Mouse (Mus musculus) bone marrow macrophage, adult 2 months (primary cell): Measurements from ENCODE around the gene Mgat2. TPM values are rescaled to one million over a fixed set of nuclear protein-coding genes. Genes with fewer than 3 reads are reported as not detected.
A peak's percentile ranks its signal among the peaks of the same experiment; 100 is the strongest.

Source experiments
- H3K27ac ChIP-seq: 2 replicates; pipeline ENCODE4 v1.5.1; 2012; ENCODE audit warnings: low read depth, low read length; ENCODE audit not compliant: insufficient read depth
- H3K4me1 ChIP-seq: 2 replicates; pipeline ENCODE4 v1.6.1; 2012; ENCODE audit warnings: low read length; ENCODE audit not compliant: control insufficient read depth, insufficient read depth
- H3K4me3 ChIP-seq: 2 replicates; pipeline ENCODE4 v1.5.1; 2012; ENCODE audit warnings: mild to moderate bottlenecking, low read length, moderate library complexity; ENCODE audit not compliant: insufficient read depth
- CTCF ChIP-seq: IDR thresholded peaks from 2 replicates; pipeline ENCODE4 v1.5.1; 2012; ENCODE audit warnings: low read depth, mild to moderate bottlenecking, low read length, moderate library complexity
- POLR2A ChIP-seq: IDR thresholded peaks from 2 replicates; pipeline ENCODE4 v1.6.1; 2012; ENCODE audit warnings: mild to moderate bottlenecking, low read depth, low read length, borderline replicate concordance
- polyA plus RNA-seq: library from polyadenylated mRNA; stranded (reverse); fragments of >200 nt; gene quantifications from 2 replicates; pipeline ENCODE4 v1.2.4, GENCODE M21; 2012; ENCODE audit not compliant: missing spikeins, insufficient read depth, insufficient read length

The Mgat2 gene
- polyA plus RNA-seq, 1 experiment = 60.4 TPM

DNA sequence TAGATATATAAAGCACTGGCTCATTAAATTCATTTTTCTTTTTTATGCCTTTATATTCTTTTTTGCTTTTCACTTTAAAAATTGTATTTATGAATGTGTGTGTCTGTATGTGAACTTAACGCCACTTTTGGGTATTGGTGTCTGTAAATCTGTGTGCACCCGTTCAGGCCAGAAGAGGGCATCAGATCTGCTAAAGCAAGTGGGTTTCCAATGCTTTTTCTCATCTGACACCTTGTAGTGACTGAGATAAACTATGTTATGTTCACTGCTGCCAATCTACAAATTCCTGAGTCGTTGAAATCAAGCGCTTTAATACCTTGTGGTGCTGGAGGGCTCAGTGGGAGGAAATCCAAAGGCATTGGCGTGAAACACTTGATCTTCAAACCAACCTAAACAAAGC lies 27.1 kb downstream of the Mgat2 start:
- H3K27ac ChIP-seq = no peak overlapping the region
- H3K4me1 ChIP-seq = peaks cover 22% of the 10 kb centered on the region
- H3K4me3 ChIP-seq = no peak overlapping the region
- TF ChIP-seq CTCF (no peak), POLR2A (no peak)

DNA sequence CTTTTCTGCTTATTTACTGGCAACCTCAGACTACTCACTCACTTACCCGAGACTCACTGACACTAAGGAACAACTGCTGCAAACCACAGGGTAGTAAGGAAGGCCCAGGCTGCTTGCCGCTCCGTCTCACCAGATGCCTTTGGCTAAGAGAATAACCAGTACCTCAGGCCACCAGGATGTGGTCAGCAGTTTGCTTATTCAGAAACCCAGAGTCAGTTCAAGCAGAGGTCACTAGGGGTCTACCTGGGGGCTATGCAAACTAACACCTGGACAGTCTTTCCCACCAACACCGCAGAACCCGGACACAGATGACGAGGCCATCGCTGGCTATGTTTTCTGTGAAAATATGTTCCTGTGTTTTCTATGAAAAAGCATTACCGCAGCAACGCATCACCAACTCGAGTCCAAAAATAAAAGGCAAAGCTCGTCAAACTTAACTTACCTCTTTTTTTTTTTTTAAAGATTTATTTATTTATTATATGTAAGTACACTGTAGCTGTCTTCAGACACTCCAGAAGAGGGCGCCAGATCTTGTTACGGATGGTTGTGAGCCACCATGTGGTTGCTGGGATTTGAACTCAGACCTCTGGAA lies 29.3 kb downstream of the Mgat2 start:
- TF ChIP-seq POLR2A = no peak
- no peak for TF ChIP-seq CTCF
- peaks cover 25% of the 10 kb centered on the region for H3K4me1 ChIP-seq
- H3K4me3 ChIP-seq = no peak overlapping the region
- H3K27ac ChIP-seq = no peak overlapping the region

GRCm38 (mm10) chr12:69214393-69214792 lies 30.4 kb downstream of the Mgat2 start:
- peak overlapping the region; percentile 7 for H3K27ac ChIP-seq
- peaks cover 25% of the 10 kb centered on the region for H3K4me1 ChIP-seq
- TF ChIP-seq POLR2A (no peak), CTCF (no peak)
- no peak overlapping the region for H3K4me3 ChIP-seq

GRCm38 (mm10) chr12:69215000-69215785 lies 31.2 kb downstream of the Mgat2 start:
- H3K4me3 ChIP-seq = no peak overlapping the region
- TF ChIP-seq CTCF (no peak), POLR2A (no peak)
- H3K27ac ChIP-seq = peak overlapping the region; percentile 7; the same call in 1 of the 2 replicates
- H3K4me1 ChIP-seq = peaks cover 25% of the 10 kb centered on the region

DNA sequence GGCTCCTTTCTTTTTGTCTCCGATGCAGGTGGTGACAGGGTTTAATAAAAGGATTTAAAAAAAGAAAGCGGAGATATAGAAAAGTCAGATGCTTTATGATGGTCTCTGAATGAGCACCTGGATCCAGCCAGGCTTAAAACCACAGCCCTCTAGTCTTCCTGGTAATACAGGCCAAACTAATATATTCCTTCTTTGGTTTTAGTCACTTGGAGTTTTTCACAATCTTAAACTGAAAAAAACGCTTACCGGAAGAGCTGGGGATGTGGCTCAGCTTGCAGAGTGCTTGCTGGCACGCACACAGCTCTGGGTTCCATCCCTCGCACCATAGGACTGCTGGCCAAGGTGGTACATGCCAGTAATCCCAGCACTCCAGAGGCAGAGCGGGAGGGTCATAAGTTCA lies 32.6 kb downstream of the Mgat2 start:
- no peak overlapping the region for H3K27ac ChIP-seq
- H3K4me3 ChIP-seq = no peak overlapping the region
- no peak for TF ChIP-seq CTCF
- TF ChIP-seq POLR2A = no peak
- H3K4me1 ChIP-seq = peaks cover 25% of the 10 kb centered on the region

DNA sequence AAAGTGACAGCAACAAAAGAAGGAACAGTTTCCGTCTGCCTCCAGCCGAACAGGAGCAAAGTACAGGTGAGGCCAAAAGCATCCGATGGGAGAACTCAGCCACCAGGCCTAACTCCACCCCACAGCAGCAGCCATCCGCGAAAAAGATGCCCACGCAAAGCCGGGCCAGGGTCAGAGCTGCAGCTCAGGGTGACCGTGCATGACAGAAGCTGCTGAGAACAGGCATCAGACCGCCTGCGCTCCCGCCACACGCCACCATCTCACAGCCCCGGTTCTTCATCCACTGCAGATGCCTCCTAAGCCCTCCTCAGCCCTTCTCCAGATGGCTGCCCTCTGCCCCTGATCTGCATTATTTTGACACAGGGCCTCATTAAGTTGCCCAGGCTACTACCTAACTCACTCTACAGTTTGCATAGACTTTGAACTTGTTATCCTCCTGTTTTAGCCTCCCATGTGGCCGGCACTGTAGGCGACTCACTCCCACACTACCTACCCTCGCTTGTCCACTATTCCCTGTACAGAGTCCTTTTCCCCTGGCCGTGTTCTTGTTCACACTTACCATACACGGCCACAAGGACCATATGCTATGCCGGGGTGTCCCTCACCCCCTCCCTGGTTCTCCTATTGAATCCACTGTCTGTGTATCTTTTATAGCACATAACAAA lies 36.8 kb downstream of the Mgat2 start:
- H3K27ac ChIP-seq = no peak overlapping the region
- no peak for TF ChIP-seq CTCF
- TF ChIP-seq POLR2A = no peak
- peaks cover 7% of the 10 kb centered on the region for H3K4me1 ChIP-seq
- no peak overlapping the region for H3K4me3 ChIP-seq

DNA sequence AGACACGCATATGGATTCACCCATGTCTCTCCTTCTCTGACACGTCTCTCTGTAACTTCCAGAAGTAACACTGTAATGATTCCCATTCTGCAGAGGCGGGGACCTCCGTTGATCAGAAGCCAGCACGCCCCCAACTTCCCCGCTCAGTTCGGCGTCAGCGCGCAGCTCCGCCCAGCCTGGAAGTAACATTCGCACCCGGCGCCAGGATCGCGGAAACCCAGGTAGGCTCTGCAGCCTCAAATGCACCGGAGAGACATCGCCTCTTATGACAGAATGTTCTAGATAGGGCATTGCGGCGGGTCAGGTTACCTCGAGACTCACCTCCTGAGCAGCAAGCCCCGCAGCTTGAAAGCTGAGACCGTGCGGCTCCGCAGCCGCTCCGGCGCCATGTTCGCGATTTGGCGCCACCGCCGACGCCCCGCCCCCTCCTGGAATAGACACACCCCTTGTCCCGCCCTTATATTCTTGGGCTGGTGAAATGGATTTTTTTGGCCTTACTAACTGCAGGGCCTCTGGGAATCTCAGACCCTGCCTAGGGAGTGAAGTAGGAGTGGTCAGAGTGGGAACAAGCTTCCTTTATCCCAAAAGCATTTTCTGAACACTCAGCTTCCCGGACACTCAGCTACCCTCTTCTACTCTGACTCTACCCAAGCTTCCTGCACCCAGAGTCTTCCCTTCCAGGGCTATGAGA lies 44.0 kb downstream of the Mgat2 start, which contains the start of gene Pole2:
Gene Pole2, minus strand, starts transcription at position 420 of the 691 bp plus-strand sequence.
- Histone ChIP-seq H3K4me3 (peak within 1 kb of the TSS; percentile 72), H3K4me1 (peaks cover 8% of the 10 kb centered on the region; the same call in 1 of the 2 replicates), H3K27ac (peak within 1 kb of the TSS; percentile 5; the same call in 1 of the 2 replicates)
- TF ChIP-seq POLR2A (no peak), CTCF (no peak)

DNA sequence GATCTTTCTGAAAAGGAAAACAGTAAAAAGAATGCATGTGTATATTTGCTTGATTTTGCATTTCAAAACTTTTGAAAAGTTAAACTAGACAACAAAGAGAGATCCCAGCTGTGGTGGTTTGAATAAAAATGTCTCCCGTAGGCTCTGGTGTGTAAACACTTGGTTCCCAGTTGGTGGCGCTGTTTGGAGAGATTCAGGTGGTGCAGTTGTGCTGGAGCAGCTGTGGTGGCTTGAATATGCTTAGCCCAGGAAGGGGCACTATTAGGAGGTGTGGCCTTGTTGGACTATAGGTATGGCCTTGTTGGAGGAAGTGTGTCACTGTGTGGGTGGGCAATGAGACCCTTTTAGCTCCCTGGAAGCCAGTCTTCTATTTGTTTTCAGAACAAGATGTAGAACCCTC lies 45.3 kb downstream of the Mgat2 start:
- Histone ChIP-seq H3K4me3 (no peak overlapping the region), H3K4me1 (peaks cover 8% of the 10 kb centered on the region; the same call in 1 of the 2 replicates), H3K27ac (no peak overlapping the region)
- no peak for TF ChIP-seq POLR2A
- 0 out of 2 replicates have a peak, but pooled peaks have one; percentile 14 for TF ChIP-seq CTCF

GRCm38 (mm10) chr12:69235782-69236181 lies 51.8 kb downstream of the Mgat2 start:
- H3K4me1 ChIP-seq = no peaks in the 10 kb centered on the region; the same call in 1 of the 2 replicates
- no peak overlapping the region for H3K4me3 ChIP-seq
- H3K27ac ChIP-seq = no peak overlapping the region
- TF ChIP-seq CTCF (no peak), POLR2A (no peak)

Other genes with a start within 250 kb of the Mgat2 start
- gene Rps29, start 25.0 kb upstream of the Mgat2 start, polyA plus RNA-seq = 1,903 and 2,167 TPM in 2 replicates
- 5.7 and 6.3 TPM in 2 replicates for gene Lrr1, start 15.3 kb upstream of the Mgat2 start, polyA plus RNA-seq
- gene Rpl36al, start 74 bp upstream of the Mgat2 start, polyA plus RNA-seq = 390 and 430 TPM in 2 replicates
- 3.6 and 4.5 TPM in 2 replicates for gene Gm49383, start 12.9 kb downstream of the Mgat2 start, polyA plus RNA-seq
- 1.6 and 2.1 TPM in 2 replicates for gene Dnaaf2, start 14.3 kb downstream of the Mgat2 start, polyA plus RNA-seq
- 10.5 and 10.6 TPM in 2 replicates for gene Gm49384, start 20.1 kb downstream of the Mgat2 start, polyA plus RNA-seq
- 9.3 and 10.2 TPM in 2 replicates for gene Pole2, start 44.0 kb downstream of the Mgat2 start, polyA plus RNA-seq
- 5.1 and 6.1 TPM in 2 replicates for gene Klhdc1, start 57.0 kb downstream of the Mgat2 start, polyA plus RNA-seq
- gene Klhdc2, start 112.5 kb downstream of the Mgat2 start, polyA plus RNA-seq = 17.3 and 19.3 TPM in 2 replicates
- gene Nemf, start 173.0 kb downstream of the Mgat2 start, polyA plus RNA-seq = 52.9 and 57.9 TPM in 2 replicates
- gene Arf6, start 188.0 kb downstream of the Mgat2 start, polyA plus RNA-seq = 162 and 174 TPM in 2 replicates
- gene Gm9887, start 188.3 kb downstream of the Mgat2 start, polyA plus RNA-seq = not detected in 2 replicates